Mouse (Mus musculus): ENCODE measurements around the gene Rab14. TPM values are rescaled to one million over a fixed set of nuclear protein-coding genes. Genes with fewer than 3 reads are reported as not detected.

Gene Rab14
- polyA plus RNA-seq, 1 experiment: 84.2 TPM

GRCm38 (mm10) chr2:35188929-35189328, 12.0 kb downstream of the Rab14 start:
- peaks cover 67% of the 10 kb centered on the region for H3K36me3 ChIP-seq (ENCODE audit: control insufficient read depth, insufficient read depth, low read length)
- WGBS: 75% methylated on average over 5 of the region's 5 CpGs

GRCm38 (mm10) chr2:35183115-35183673, 17.7 kb downstream of the Rab14 start:
- no peak overlapping the region for H3K27ac ChIP-seq (ENCODE audit: control insufficient read depth, insufficient read depth, low read length)
- peaks cover 79% of the 10 kb centered on the region for H3K36me3 ChIP-seq (ENCODE audit: control insufficient read depth, insufficient read depth, low read length)
- DNase-seq: no peak
- WGBS: 94% methylated on average over 6 of the region's 6 CpGs
- no peak overlapping the region for H3K4me3 ChIP-seq (ENCODE audit: control insufficient read depth, insufficient read depth, low read length)
- no peaks in the 10 kb centered on the region for H3K4me1 ChIP-seq (replicated peaks; ENCODE audit: control insufficient read depth, insufficient read depth, low read length)
- TF ChIP-seq POLR2A (IDR thresholded peaks at IDR 0.05; ENCODE audit: control insufficient read depth, extremely low read depth, insufficient read depth, low read length, poor library complexity): no peak
- no peak for TF ChIP-seq CTCF (IDR thresholded peaks at IDR 0.05; ENCODE audit: borderline replicate concordance, control insufficient read depth, extremely low read depth, insufficient read depth, low read length, poor library complexity)
- H3K27me3 ChIP-seq (ENCODE audit: control insufficient read depth, insufficient read depth, low read length): no peaks in the 10 kb centered on the region

More at GRCm38 (mm10) chr2:35188929-35189328, 12.0 kb downstream of the Rab14 start:
- no peaks in the 10 kb centered on the region for H3K27me3 ChIP-seq (ENCODE audit: control insufficient read depth, insufficient read depth, low read length)
- H3K4me3 ChIP-seq (ENCODE audit: control insufficient read depth, insufficient read depth, low read length): no peak overlapping the region
- H3K27ac ChIP-seq (ENCODE audit: control insufficient read depth, insufficient read depth, low read length): no peak overlapping the region
- no peak for DNase-seq
- no peak for TF ChIP-seq CTCF (IDR thresholded peaks at IDR 0.05; ENCODE audit: borderline replicate concordance, control insufficient read depth, extremely low read depth, insufficient read depth, low read length, poor library complexity)
- TF ChIP-seq POLR2A (IDR thresholded peaks at IDR 0.05; ENCODE audit: control insufficient read depth, extremely low read depth, insufficient read depth, low read length, poor library complexity): no peak
- no peaks in the 10 kb centered on the region for H3K4me1 ChIP-seq (replicated peaks; ENCODE audit: control insufficient read depth, insufficient read depth, low read length)

- Histone ChIP-seq H3K36me3 (ENCODE audit: control insufficient read depth, insufficient read depth, low read length) (peaks cover 80% of the 10 kb centered on the region), H3K4me3 (ENCODE audit: control insufficient read depth, insufficient read depth, low read length) (no peak overlapping the region), H3K27ac (ENCODE audit: control insufficient read depth, insufficient read depth, low read length) (no peak overlapping the region), H3K4me1 (replicated peaks; ENCODE audit: control insufficient read depth, insufficient read depth, low read length) (no peaks in the 10 kb centered on the region), H3K27me3 (ENCODE audit: control insufficient read depth, insufficient read depth, low read length) (no peaks in the 10 kb centered on the region)
- WGBS: 31% methylated on average over 3 of the region's 3 CpGs
- TF ChIP-seq CTCF (IDR thresholded peaks at IDR 0.05; ENCODE audit: borderline replicate concordance, control insufficient read depth, extremely low read depth, insufficient read depth, low read length, poor library complexity): no peak
- no peak for TF ChIP-seq POLR2A (IDR thresholded peaks at IDR 0.05; ENCODE audit: control insufficient read depth, extremely low read depth, insufficient read depth, low read length, poor library complexity)
- no peak for DNase-seq
Measured at GRCm38 (mm10) chr2:35178153-35178552, 22.8 kb downstream of the Rab14 start.

- WGBS: 95% methylated on average over 12 of the region's 12 CpGs
- Histone ChIP-seq H3K4me3 (ENCODE audit: control insufficient read depth, insufficient read depth, low read length) (no peak overlapping the region), H3K27me3 (ENCODE audit: control insufficient read depth, insufficient read depth, low read length) (no peaks in the 10 kb centered on the region), H3K36me3 (ENCODE audit: control insufficient read depth, insufficient read depth, low read length) (peaks cover 83% of the 10 kb centered on the region), H3K27ac (ENCODE audit: control insufficient read depth, insufficient read depth, low read length) (no peak overlapping the region), H3K4me1 (replicated peaks; ENCODE audit: control insufficient read depth, insufficient read depth, low read length) (no peaks in the 10 kb centered on the region)
- TF ChIP-seq CTCF (IDR thresholded peaks at IDR 0.05; ENCODE audit: borderline replicate concordance, control insufficient read depth, extremely low read depth, insufficient read depth, low read length, poor library complexity): no peak
- TF ChIP-seq POLR2A (IDR thresholded peaks at IDR 0.05; ENCODE audit: control insufficient read depth, extremely low read depth, insufficient read depth, low read length, poor library complexity): no peak
- no peak for DNase-seq
Measured at GRCm38 (mm10) chr2:35175281-35176065, 25.4 kb downstream of the Rab14 start.

GRCm38 (mm10) chr2:35174100-35174499, 26.8 kb downstream of the Rab14 start:
- no peak for DNase-seq
- no peak for TF ChIP-seq POLR2A (IDR thresholded peaks at IDR 0.05; ENCODE audit: control insufficient read depth, extremely low read depth, insufficient read depth, low read length, poor library complexity)
- TF ChIP-seq CTCF (IDR thresholded peaks at IDR 0.05; ENCODE audit: borderline replicate concordance, control insufficient read depth, extremely low read depth, insufficient read depth, low read length, poor library complexity): no peak
- Histone ChIP-seq H3K4me3 (ENCODE audit: control insufficient read depth, insufficient read depth, low read length) (no peak overlapping the region), H3K27ac (ENCODE audit: control insufficient read depth, insufficient read depth, low read length) (no peak overlapping the region), H3K27me3 (ENCODE audit: control insufficient read depth, insufficient read depth, low read length) (no peaks in the 10 kb centered on the region), H3K4me1 (replicated peaks; ENCODE audit: control insufficient read depth, insufficient read depth, low read length) (no peaks in the 10 kb centered on the region), H3K36me3 (ENCODE audit: control insufficient read depth, insufficient read depth, low read length) (peaks cover 80% of the 10 kb centered on the region)
- 21% methylated on average over 5 of the region's 5 CpGs for WGBS

- Histone ChIP-seq H3K4me3 (ENCODE audit: control insufficient read depth, insufficient read depth, low read length) (no peak overlapping the region), H3K4me1 (replicated peaks; ENCODE audit: control insufficient read depth, insufficient read depth, low read length) (no peaks in the 10 kb centered on the region), H3K27me3 (ENCODE audit: control insufficient read depth, insufficient read depth, low read length) (no peaks in the 10 kb centered on the region), H3K27ac (ENCODE audit: control insufficient read depth, insufficient read depth, low read length) (no peak overlapping the region), H3K36me3 (ENCODE audit: control insufficient read depth, insufficient read depth, low read length) (peaks cover 77% of the 10 kb centered on the region)
- WGBS: 91% methylated on average over 5 of the region's 5 CpGs
- no peak for DNase-seq
- TF ChIP-seq POLR2A (IDR thresholded peaks at IDR 0.05; ENCODE audit: control insufficient read depth, extremely low read depth, insufficient read depth, low read length, poor library complexity): no peak
- TF ChIP-seq CTCF (IDR thresholded peaks at IDR 0.05; ENCODE audit: borderline replicate concordance, control insufficient read depth, extremely low read depth, insufficient read depth, low read length, poor library complexity): no peak
Measured at GRCm38 (mm10) chr2:35173666-35174065, 27.3 kb downstream of the Rab14 start.

Data from thymus, adult 2 months (tissue).